Mouse (Mus musculus) embryonic facial prominence, embryonic 12.5 days (tissue): ENCODE measurements around the gene Fbxl17. TPM values are rescaled to one million over a fixed set of nuclear protein-coding genes. Genes with fewer than 3 reads are reported as not detected.

Experiments
- ATAC-seq: fragments of 200-750 bp; cut with Nextera tagmentation; 2 replicates; pipeline ENCODE4 v1.8.0; 2017; ENCODE audit not compliant: insufficient number of reproducible peaks, insufficient read depth, low FRiP score, low TSS enrichment
- H3K27ac ChIP-seq: fragments of 300-500 bp; sonication (generic); 2 replicates; pipeline ENCODE4 v1.5.1; 2016; ENCODE audit warnings: mild to moderate bottlenecking
- H3K27me3 ChIP-seq: fragments of 300-500 bp; sonication (generic); 2 replicates; pipeline ENCODE4 v1.6.1; 2016; ENCODE audit warnings: mild to moderate bottlenecking, moderate library complexity
- H3K36me3 ChIP-seq: fragments of 300-500 bp; sonication (generic); 2 replicates; pipeline ENCODE4 v1.6.1; 2016; ENCODE audit warnings: mild to moderate bottlenecking
- H3K4me1 ChIP-seq: fragments of 300-500 bp; sonication (generic); 2 replicates; pipeline ENCODE4 v1.6.1; 2016
- H3K4me2 ChIP-seq: fragments of 300-500 bp; sonication (generic); replicated peaks from 2 replicates; pipeline ENCODE4 v1.6.1; 2016; ENCODE audit warnings: mild to moderate bottlenecking, moderate library complexity
- H3K4me3 ChIP-seq: fragments of 300-500 bp; sonication (generic); 2 replicates; pipeline ENCODE4 v1.5.1; 2016; ENCODE audit warnings: mild to moderate bottlenecking
- H3K9ac ChIP-seq: fragments of 300-500 bp; sonication (generic); 2 replicates; pipeline ENCODE4 v1.6.1; 2016; ENCODE audit warnings: mild to moderate bottlenecking, moderate library complexity
- H3K9me3 ChIP-seq: fragments of 300-500 bp; sonication (generic); 2 replicates; pipeline ENCODE4 v1.6.1; 2016; ENCODE audit warnings: mild to moderate bottlenecking, moderate library complexity
- WGBS: fragments of 180-500 bp; shearing (Covaris S2); methylation state at CpG from one replicate; pipeline ENCODE4 v1.1.7; 2016; 5-methylcytosine and 5-hydroxymethylcytosine counted together
- polyA plus RNA-seq: library from polyadenylated mRNA; unstranded; fragments of >200 nt; fragmentation: Nextera tagmentation; extraction: Ambion mirVana; gene quantifications from 2 replicates; pipeline ENCODE4 v1.2.1, GENCODE M21; 2016

Fbxl17 gene
- polyA plus RNA-seq, 1 experiment from 2014 or later = 7.9 TPM

- no peaks in the 10 kb centered on the region for H3K36me3 ChIP-seq
- H3K9ac ChIP-seq = no peak overlapping the region
- no peak for ATAC-seq
- peaks cover 11% of the 10 kb centered on the region; the same call in 1 of the 2 replicates for H3K4me1 ChIP-seq
- H3K27ac ChIP-seq = no peak overlapping the region
- WGBS = 85% methylated on average over 8 of the region's 8 CpGs
- H3K27me3 ChIP-seq = no peaks in the 10 kb centered on the region
- H3K4me2 ChIP-seq = no peak overlapping the region
- no peak overlapping the region for H3K4me3 ChIP-seq
- H3K9me3 ChIP-seq = no peaks in the 10 kb centered on the region
Observed at GRCm38 (mm10) chr17:63399816-63400215, 100.0 kb downstream of the Fbxl17 start.

DNA sequence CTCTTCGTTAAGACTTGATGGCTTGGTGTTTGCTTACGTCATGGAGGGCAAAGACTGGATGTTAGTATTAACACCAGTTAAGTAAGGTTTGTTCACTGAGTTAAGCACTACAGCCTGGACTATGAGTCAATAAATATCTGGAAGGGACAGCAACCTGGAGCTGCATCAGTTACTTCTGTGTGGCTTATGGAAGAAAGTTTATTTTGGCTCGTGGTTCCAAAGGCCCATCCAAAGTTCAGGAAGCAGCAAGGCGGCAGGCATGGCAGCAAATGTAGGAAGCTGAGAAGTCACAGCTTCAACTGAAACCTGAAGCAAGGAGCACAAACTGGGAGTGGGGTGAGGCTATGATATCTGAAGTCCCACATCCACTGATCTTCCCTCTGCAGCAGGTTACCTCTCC lies 108.3 kb downstream of the Fbxl17 start:
- ATAC-seq = no peak
- no peaks in the 10 kb centered on the region for H3K4me1 ChIP-seq
- H3K4me3 ChIP-seq = no peak overlapping the region
- no peaks in the 10 kb centered on the region for H3K9me3 ChIP-seq
- H3K9ac ChIP-seq = no peak overlapping the region
- H3K27ac ChIP-seq = no peak overlapping the region
- H3K27me3 ChIP-seq = no peaks in the 10 kb centered on the region
- WGBS = 87% methylated on average over 4 of the region's 4 CpGs
- H3K36me3 ChIP-seq = no peaks in the 10 kb centered on the region
- H3K4me2 ChIP-seq = no peak overlapping the region

GRCm38 (mm10) chr17:63390951-63391350 lies 108.9 kb downstream of the Fbxl17 start:
- no peaks in the 10 kb centered on the region for H3K4me1 ChIP-seq
- no peak overlapping the region for H3K9ac ChIP-seq
- no peak overlapping the region for H3K27ac ChIP-seq
- H3K36me3 ChIP-seq = no peaks in the 10 kb centered on the region
- H3K4me3 ChIP-seq = no peak overlapping the region
- no peak overlapping the region for H3K4me2 ChIP-seq
- no peaks in the 10 kb centered on the region for H3K27me3 ChIP-seq
- 89% methylated on average over 4 of the region's 4 CpGs for WGBS
- ATAC-seq = no peak
- no peaks in the 10 kb centered on the region for H3K9me3 ChIP-seq

DNA sequence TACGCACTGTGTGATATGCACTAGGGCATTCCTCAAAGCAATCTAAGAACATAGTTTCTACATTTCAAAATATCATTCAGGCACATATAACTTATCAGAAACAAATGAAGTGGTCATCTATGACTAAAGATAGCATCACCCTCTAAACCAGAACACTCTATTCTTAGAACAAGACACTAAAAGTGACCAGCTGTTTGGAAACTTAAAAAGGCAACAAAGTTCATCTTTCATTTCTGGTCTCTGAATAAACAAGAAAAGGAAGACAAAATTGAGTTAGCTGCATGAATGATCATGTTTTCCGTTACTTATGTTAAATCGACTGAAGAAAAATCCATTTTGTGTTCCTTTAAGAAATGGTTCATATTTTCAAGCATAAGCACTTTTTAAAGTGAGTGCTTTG lies 128.8 kb downstream of the Fbxl17 start:
- Histone ChIP-seq H3K4me1 (no peaks in the 10 kb centered on the region; the same call in 1 of the 2 replicates), H3K36me3 (no peaks in the 10 kb centered on the region), H3K27me3 (no peaks in the 10 kb centered on the region), H3K4me3 (no peak overlapping the region), H3K9ac (no peak overlapping the region), H3K9me3 (0 out of 2 replicates have a peak, but pooled peaks cover 2% of the 10 kb centered on the region), H3K4me2 (no peak overlapping the region), H3K27ac (no peak overlapping the region)
- 71% methylated on average over 3 of the region's 3 CpGs for WGBS
- ATAC-seq = no peak

GRCm38 (mm10) chr17:63369631-63370310 lies 130.0 kb downstream of the Fbxl17 start:
- ATAC-seq = no peak
- Histone ChIP-seq H3K9me3 (no peaks in the 10 kb centered on the region), H3K4me1 (no peaks in the 10 kb centered on the region; the same call in 1 of the 2 replicates), H3K4me2 (no peak overlapping the region), H3K9ac (no peak overlapping the region), H3K27ac (no peak overlapping the region), H3K4me3 (no peak overlapping the region), H3K27me3 (no peaks in the 10 kb centered on the region), H3K36me3 (no peaks in the 10 kb centered on the region)
- 80% methylated on average over 8 of the region's 8 CpGs for WGBS

- Histone ChIP-seq H3K4me2 (no peak overlapping the region), H3K36me3 (no peaks in the 10 kb centered on the region), H3K9ac (no peak overlapping the region), H3K4me1 (no peaks in the 10 kb centered on the region; the same call in 1 of the 2 replicates), H3K27me3 (no peaks in the 10 kb centered on the region), H3K4me3 (no peak overlapping the region), H3K9me3 (no peaks in the 10 kb centered on the region), H3K27ac (no peak overlapping the region)
- ATAC-seq = no peak
- WGBS = 78% methylated on average over 6 of the region's 6 CpGs
Observed at GRCm38 (mm10) chr17:63367476-63367875, 132.3 kb downstream of the Fbxl17 start.

- Histone ChIP-seq H3K9ac (no peak overlapping the region), H3K4me1 (no peaks in the 10 kb centered on the region; the same call in 1 of the 2 replicates), H3K4me3 (no peak overlapping the region), H3K27me3 (no peaks in the 10 kb centered on the region), H3K4me2 (no peak overlapping the region), H3K36me3 (no peaks in the 10 kb centered on the region), H3K27ac (no peak overlapping the region), H3K9me3 (no peaks in the 10 kb centered on the region)
- WGBS = 45% methylated on average over 11 of the region's 11 CpGs
- 0 out of 2 replicates have a peak, but pooled peaks have one; percentile 28 for ATAC-seq
Observed at GRCm38 (mm10) chr17:63366045-63366444, 133.8 kb downstream of the Fbxl17 start.

DNA sequence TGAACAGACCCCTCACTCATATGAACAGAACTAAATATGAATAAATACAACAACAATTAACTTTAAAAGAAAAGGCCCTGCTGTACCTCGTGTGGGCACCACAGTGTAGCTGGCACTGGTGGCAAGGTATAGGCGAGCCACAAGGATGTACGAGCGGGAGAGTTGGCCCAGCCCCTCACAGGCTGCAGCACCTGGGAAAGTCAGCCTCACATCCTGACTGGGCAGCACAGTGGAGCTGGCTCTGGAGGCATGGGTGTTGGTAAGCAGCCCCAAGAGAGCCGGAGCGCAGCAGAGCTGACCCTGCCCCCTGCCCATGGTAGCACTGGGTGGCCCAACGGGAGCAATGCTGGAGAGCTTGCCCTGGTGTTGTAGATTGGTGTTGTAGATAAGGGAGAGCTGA lies 135.2 kb downstream of the Fbxl17 start:
- H3K4me2 ChIP-seq = no peak overlapping the region
- no peaks in the 10 kb centered on the region for H3K36me3 ChIP-seq
- H3K27ac ChIP-seq = no peak overlapping the region
- no peaks in the 10 kb centered on the region for H3K9me3 ChIP-seq
- H3K4me1 ChIP-seq = no peaks in the 10 kb centered on the region; the same call in 1 of the 2 replicates
- 91% methylated on average over 7 of the region's 7 CpGs for WGBS
- H3K4me3 ChIP-seq = no peak overlapping the region
- ATAC-seq = peak; percentile 67; the same call in 1 of the 2 replicates
- H3K9ac ChIP-seq = no peak overlapping the region
- no peaks in the 10 kb centered on the region for H3K27me3 ChIP-seq

DNA sequence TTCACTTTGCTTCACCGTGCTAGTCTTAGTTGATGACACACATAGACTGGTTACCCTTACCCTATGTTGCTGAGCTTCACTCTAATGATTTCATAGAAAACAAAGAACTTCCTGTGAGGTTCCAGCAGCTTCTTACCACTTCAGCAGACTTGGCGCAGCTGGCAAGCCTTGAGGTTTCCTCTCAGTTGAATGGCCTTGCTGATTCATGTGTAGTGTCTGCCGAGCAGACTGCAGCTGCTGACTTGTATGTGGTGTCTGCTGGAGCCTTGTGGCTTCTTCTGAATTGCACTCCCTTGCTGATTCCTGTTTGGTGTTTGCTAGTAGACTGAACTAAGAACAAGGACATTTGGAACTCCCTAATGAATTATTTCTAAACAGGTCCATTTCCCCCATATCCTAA lies 137.6 kb downstream of the Fbxl17 start:
- H3K4me2 ChIP-seq = no peak overlapping the region
- H3K36me3 ChIP-seq = no peaks in the 10 kb centered on the region
- no peak overlapping the region for H3K27ac ChIP-seq
- no peaks in the 10 kb centered on the region for H3K9me3 ChIP-seq
- 82% methylated on average over 3 of the region's 3 CpGs for WGBS
- no peak overlapping the region for H3K9ac ChIP-seq
- H3K27me3 ChIP-seq = no peaks in the 10 kb centered on the region
- ATAC-seq = no peak
- no peak overlapping the region for H3K4me3 ChIP-seq
- H3K4me1 ChIP-seq = no peaks in the 10 kb centered on the region; the same call in 1 of the 2 replicates

DNA sequence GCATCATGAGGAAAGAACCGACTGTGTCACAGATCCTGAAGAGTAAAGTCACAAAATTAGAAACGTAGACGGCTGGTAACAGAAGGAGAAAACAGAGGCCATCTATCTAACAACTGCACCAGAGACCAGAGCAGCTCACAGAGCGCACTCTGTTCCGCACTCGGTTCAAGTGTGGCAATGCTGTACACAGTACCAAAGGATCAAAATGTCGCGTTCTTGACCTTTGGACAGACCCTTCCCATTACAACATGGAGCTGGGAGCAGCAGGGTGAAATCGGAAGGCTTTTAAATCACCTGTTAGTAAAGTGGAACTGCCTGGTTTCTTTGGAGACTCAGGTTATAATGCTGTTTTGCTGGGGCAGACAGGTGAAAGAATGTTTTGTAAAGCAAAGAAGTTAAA lies 138.1 kb downstream of the Fbxl17 start:
- Histone ChIP-seq H3K27ac (no peak overlapping the region), H3K9ac (no peak overlapping the region), H3K27me3 (no peaks in the 10 kb centered on the region), H3K4me3 (no peak overlapping the region), H3K4me2 (no peak overlapping the region), H3K4me1 (no peaks in the 10 kb centered on the region; the same call in 1 of the 2 replicates), H3K36me3 (no peaks in the 10 kb centered on the region), H3K9me3 (no peaks in the 10 kb centered on the region)
- ATAC-seq = no peak
- 90% methylated on average over 9 of the region's 9 CpGs for WGBS

DNA sequence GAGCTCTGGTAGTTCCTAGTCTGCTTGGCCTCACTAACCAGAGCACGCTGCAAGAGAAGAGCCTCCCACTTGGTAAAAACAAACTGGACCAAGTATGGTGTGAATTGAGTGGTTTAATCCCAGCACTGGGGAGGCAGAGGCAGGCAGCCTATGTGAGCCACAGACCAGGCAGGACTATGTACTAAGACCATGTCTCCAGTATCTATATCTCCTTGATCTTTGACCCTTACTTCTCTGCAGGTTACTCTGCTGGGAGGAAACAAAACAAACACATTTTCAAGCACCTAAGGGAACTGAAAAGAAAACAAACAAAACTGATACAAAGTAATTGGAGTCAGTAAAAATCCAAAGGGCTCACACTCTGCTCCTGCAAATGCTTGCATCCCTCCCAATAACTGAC lies 141.0 kb downstream of the Fbxl17 start:
- Histone ChIP-seq H3K4me3 (no peak overlapping the region), H3K27ac (no peak overlapping the region), H3K4me1 (no peaks in the 10 kb centered on the region), H3K36me3 (no peaks in the 10 kb centered on the region), H3K27me3 (no peaks in the 10 kb centered on the region), H3K9ac (no peak overlapping the region), H3K9me3 (no peaks in the 10 kb centered on the region), H3K4me2 (no peak overlapping the region)
- WGBS = 68% methylated on average over 1 of the region's 1 CpGs
- ATAC-seq = no peak

DNA sequence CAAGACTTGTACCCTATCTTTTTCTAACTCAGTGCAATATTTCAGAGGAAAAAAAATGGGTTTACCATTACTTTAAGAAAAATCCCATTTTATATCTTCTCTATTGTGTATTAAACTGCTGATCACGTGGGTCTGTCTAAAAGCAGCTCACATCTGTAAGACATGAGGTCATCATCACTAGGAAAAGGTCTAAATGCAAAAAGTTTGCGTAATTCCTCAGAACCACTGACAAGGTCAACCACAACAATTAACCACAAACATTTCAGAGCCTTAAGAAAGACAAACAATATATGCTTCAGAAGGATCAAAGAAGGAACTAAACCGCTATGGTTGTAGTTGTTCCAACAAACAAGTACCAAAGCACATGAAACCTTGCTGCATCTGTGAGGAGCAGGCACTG lies 143.6 kb downstream of the Fbxl17 start:
- no peak overlapping the region for H3K4me3 ChIP-seq
- no peaks in the 10 kb centered on the region for H3K27me3 ChIP-seq
- H3K27ac ChIP-seq = no peak overlapping the region
- no peaks in the 10 kb centered on the region for H3K4me1 ChIP-seq
- no peaks in the 10 kb centered on the region for H3K36me3 ChIP-seq
- H3K9me3 ChIP-seq = no peaks in the 10 kb centered on the region
- H3K4me2 ChIP-seq = no peak overlapping the region
- no peak for ATAC-seq
- WGBS = 76% methylated on average over 3 of the region's 3 CpGs
- H3K9ac ChIP-seq = no peak overlapping the region
